Mouse (Mus musculus): ENCODE data around the gene Ugt1a9.
"Not testable (repeated sequence)": the region's sequence is repeated elsewhere in the genome, so short reads cannot be mapped to it uniquely, and the experiment has no call there.

Gene Ugt1a9

DNA sequence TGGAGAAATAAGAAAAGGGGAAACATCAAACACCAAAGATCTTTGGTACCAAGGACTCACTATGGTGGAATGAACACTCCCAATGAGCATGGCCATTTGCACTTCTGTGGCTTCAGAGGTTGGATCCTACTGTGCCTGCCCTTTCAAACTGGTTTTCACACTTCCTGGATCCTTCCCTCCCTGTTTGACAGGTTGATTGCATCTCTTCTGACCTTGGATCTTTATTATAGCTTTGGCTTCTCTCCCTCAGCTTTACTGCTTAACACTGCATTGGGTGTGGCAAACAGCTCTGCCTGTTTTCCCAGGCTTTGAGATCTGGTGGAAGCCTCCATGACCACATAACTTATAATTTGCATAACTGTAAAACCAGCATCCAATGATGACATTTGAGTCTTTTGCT is 149.7 kb downstream of the Ugt1a9 start:
- peak; percentile 8 for DNase-seq (ENCODE audit: low read depth)

DNA sequence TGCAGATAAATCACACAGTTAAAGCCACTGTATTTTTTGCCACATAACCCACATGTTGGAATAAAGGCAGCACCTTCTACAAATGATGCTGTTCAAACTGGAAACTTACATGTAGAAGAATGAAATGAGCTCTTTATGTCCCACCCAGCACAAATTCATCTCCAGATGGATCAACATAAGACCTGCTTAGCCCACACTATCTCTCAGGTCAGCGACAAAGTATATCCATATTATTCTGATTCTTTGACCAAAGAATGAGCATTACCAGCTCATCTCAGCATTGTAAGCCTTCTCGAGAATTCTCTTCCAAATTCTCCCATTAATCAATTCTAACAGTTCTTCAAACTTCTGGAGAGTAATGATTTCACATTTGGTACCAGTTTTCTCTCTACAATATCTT is 151.6 kb downstream of the Ugt1a9 start:
- DNase-seq (ENCODE audit: low read depth): no peak

DNA sequence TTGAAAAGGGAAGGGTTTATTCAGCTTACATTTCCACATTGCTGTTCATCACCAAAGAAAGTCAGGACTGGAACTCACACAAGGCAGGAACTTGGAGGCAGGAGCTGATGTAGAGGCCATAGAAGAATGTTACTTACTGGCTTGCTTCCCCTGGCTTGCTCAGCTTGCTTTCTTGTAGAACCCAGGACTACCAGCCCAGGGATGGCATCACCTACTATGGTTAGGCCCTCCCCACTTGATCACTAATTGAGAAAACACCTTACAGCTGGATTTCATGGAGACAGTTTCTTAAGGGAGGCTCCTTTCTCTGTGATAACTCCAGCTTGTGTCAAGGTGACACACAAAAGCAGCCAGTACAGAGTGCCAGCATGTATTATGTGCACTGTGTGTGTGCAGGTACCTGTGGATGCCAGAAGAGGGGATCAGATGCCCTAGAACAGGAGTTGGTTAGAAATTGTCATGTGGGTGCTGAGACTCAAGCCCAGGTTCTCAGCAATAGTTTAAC is 152.5 kb downstream of the Ugt1a9 start:
- not testable (repeated sequence) for DNase-seq (ENCODE audit: low read depth)

GRCm38 (mm10) chr1:88223591-88223990 is 153.0 kb downstream of the Ugt1a9 start:
- DNase-seq (ENCODE audit: low read depth): no peak

- DNase-seq (ENCODE audit: low read depth): no peak
These were observed 153.6 kb downstream of the Ugt1a9 start for GRCm38 (mm10) chr1:88224029-88224776.

DNA sequence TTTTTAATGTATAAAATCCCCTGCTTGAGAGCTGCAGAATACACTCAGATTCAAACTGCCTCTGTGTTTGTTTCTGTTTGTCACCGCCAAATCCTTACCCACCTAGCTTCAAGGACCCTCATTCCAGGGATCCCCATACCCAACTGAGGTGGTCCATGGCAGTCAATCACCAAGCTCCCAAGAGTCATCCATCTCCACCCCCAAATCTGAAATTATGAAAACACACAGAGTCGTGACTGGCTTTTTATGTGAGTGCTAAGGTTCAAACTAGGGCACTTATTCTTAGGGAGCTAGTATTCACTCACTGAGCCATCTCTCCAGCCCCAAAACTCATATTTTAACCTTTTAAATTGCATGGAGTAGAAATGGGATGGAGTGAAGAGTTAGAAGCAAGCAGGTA is 154.7 kb downstream of the Ugt1a9 start:
- DNase-seq (ENCODE audit: low read depth): not testable (repeated sequence)

DNA sequence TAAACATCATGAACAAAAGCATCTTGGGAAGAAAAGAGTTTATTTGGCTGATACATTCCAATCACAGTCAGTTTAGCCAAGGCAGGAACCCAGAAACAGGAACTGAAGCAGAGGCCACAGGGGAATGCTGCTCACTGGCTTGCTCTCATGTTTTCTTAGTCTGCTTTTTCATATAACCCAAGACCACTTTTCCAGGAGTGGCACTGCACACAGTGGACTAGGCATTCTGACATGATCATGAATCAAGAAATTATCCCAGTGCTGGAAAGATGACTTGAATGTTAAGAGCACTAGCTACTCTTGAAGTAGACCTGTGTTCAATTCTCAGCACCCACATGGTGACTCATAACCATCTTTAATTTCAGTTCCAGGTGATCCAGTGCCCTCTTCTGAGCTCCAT is 155.1 kb downstream of the Ugt1a9 start:
- no peak for DNase-seq (ENCODE audit: low read depth)

GRCm38 (mm10) chr1:88226670-88227379 is 156.2 kb downstream of the Ugt1a9 start, which contains the start of gene Mroh2a:
Gene Mroh2a, plus strand, starts transcription at chr1:88226986.
- DNase-seq (ENCODE audit: low read depth): no peak

GRCm38 (mm10) chr1:88227482-88227881 is 156.9 kb downstream of the Ugt1a9 start:
- DNase-seq (ENCODE audit: low read depth): no peak

DNA sequence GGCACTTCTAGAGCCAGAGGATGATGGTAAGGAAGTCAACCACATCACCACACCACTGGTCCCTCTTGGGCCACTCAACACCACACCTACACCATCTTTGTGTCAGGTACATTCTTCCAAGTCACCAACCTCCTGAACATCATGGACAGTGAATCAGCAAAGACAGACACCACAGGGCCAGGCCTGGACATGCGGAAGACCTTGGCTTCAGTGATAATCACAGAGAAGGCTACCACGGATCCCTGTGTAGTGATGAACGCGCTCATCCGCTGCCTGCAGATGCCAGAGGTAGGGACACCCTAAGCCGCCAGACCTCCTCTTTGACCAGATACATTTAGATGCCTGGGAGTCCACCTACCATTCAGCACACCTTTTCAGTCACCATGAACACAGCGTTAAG is 157.5 kb downstream of the Ugt1a9 start:
- no peak for DNase-seq (ENCODE audit: low read depth)

- no peak for DNase-seq (ENCODE audit: low read depth)
These were observed 159.0 kb downstream of the Ugt1a9 start for GRCm38 (mm10) chr1:88229566-88229965.

DNA sequence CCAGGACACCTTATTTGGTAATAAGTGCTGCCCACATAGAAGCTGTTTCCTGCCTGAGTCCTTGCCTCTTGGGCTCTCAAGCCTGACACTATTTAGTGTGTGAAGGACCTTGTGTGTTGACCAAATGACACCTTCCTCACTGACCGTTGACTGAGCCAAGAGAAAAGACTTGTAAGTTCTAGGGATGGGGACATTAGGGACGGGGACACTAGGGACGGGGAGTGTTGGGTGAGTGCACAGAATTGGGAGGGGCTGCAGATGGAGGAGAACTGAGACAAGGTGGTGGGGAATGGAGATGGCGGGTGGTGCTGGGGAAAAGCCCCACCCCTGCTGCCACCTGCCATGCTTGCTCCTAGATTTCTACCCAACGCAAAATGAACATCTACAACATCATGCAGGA is 159.4 kb downstream of the Ugt1a9 start:
- DNase-seq (ENCODE audit: low read depth): no peak

- DNase-seq (ENCODE audit: low read depth): no peak
These were observed 159.8 kb downstream of the Ugt1a9 start for GRCm38 (mm10) chr1:88230421-88230820.

- no peak for DNase-seq (ENCODE audit: low read depth)
These were observed 160.6 kb downstream of the Ugt1a9 start for GRCm38 (mm10) chr1:88230981-88231802.

DNA sequence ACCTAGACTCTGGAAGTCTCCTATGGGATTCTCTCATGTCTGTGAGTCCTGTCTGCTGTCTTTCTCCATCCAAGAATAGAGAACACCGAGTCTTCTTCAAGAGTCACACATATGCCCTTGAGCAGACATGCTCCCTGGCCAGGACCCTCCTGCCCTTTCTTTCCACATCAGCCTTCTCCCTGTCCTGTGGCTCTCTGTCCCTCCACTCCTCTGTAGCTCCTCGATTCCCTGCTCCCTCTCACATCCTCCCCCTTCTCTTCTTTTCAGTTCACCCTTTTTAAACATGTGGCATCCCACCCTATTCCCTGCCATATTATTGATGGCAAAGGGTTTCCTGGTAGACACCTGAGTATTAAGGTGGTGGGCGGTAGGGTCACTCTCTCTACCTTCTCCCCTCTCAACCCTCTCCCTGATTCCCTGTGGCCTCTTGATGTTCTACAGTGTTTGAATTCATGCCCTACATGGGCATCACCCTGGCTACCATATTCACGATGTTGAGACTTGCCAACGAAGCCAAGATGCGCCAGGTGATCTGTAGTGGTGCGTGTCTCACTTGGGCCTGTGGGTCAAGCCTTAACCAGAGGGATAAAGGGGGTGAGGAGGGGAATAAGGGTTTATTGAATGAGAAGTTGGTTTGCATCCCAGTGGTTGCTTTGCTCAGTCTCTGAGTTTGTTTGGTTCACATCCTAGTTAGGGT is 161.4 kb downstream of the Ugt1a9 start:
- DNase-seq (ENCODE audit: low read depth): no peak

- DNase-seq (ENCODE audit: low read depth): no peak
These were observed 162.2 kb downstream of the Ugt1a9 start for GRCm38 (mm10) chr1:88232664-88233380.

- DNase-seq (ENCODE audit: low read depth): no peak
These were observed 163.0 kb downstream of the Ugt1a9 start for GRCm38 (mm10) chr1:88233421-88234247.

DNA sequence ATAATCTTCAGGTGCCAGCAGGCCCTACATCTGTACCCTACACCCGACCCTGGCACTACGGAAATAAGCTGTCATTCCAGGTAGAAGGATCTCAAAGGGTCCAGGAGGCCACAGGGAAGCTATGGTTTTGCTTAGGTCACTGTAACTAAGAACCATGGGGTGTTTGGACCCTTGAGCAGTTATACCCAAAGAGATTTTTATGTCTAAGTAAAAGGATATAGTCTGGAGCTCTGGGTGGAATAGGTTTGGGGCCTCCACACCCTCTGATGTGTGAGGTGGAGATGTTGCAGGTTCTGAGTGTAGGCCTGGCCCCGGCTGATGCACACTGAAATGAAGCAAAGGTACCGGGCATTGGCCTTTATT is 163.6 kb downstream of the Ugt1a9 start:
- DNase-seq (ENCODE audit: low read depth): no peak

DNA sequence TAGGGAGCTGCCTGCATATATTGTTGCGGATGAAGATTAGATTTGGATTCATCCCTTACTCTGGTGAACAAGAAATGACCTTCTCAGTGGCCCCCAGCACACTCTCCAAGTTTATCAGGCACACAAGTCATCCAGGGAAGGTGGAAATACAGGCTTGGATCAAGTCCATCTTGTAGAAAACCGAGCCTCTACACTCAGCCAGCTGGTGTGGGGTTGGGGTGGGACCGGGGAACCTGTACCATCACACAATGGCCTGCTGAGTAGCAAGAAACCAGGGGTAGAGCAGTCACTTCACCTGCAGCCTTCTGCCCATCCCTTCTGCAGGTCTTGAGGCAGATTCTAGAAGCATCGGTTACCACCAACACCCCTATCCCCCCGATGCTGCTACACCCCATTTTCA is 164.0 kb downstream of the Ugt1a9 start:
- no peak for DNase-seq (ENCODE audit: low read depth)

All from NIH3T3 (cell line).